Mouse (Mus musculus): ENCODE data around the gene Camk2b. TPM values are rescaled to one million over a fixed set of nuclear protein-coding genes. Genes with fewer than 3 reads are reported as not detected.
A peak's percentile ranks its signal among the peaks of the same experiment; 100 is the strongest.

Camk2b gene
- polyA plus RNA-seq, 1 experiment = 3.4 TPM

DNA sequence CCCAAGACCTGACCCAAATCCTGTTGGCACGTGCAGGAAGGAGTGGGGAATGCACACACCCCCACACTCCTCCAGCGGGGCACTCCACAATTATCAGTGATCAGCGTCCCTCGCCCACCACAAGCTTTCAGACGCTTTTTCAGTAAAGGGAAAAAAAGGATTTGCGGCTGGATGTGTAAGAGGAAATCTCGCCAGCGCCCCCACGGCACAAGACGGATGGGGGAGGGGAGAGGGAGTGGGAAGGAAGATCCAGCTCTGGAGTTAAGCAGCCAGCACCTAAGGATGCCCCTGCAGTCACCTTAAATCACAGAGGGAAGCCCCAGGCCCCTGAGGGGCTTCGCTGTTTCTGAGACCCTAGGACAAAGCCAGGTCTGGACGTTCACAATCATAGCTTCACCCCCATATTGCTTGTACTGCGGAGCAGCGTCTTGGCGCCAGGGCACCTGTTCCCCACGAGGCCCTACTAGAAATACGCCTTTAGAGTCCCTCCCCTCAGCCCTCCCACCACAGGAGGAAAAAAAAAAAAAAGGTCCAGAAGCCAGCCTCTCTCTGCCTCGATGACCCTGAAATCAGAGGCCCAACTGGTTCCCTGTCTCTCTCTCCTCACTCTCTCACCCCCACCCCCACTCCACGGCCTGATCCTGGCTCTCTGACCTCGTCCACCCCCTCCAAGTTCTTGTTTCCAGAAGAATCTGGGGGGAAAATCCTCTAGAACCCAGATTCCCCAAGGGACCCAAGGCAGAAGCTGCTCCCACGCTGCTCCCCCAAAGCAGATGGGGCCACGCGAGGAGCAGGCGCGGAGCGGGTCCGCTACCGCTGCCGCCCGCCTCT, 1.7 kb downstream of the Camk2b start:
- Histone ChIP-seq H3K4me3 (ENCODE audit: control insufficient read depth, low read depth, low read length) (peak overlapping the region; percentile 83), H3K36me3 (ENCODE audit: control insufficient read depth, insufficient read depth, low read length) (no peaks in the 10 kb centered on the region), H3K4me1 (ENCODE audit: control insufficient read depth, insufficient read depth, low read length) (peaks cover 21% of the 10 kb centered on the region), H3K27ac (ENCODE audit: control insufficient read depth, insufficient read depth, low read depth, low read length) (no peak overlapping the region), H3K27me3 (ENCODE audit: control insufficient read depth, insufficient read depth, low read length) (no peaks in the 10 kb centered on the region)
- TF ChIP-seq CTCF (IDR thresholded peaks at IDR 0.05; ENCODE audit: control insufficient read depth, insufficient read depth, insufficient replicate concordance, low read depth, low read length) (no peak), POLR2A (IDR thresholded peaks at IDR 0.05; ENCODE audit: control insufficient read depth, low read depth, low read length) (no peak)

DNA sequence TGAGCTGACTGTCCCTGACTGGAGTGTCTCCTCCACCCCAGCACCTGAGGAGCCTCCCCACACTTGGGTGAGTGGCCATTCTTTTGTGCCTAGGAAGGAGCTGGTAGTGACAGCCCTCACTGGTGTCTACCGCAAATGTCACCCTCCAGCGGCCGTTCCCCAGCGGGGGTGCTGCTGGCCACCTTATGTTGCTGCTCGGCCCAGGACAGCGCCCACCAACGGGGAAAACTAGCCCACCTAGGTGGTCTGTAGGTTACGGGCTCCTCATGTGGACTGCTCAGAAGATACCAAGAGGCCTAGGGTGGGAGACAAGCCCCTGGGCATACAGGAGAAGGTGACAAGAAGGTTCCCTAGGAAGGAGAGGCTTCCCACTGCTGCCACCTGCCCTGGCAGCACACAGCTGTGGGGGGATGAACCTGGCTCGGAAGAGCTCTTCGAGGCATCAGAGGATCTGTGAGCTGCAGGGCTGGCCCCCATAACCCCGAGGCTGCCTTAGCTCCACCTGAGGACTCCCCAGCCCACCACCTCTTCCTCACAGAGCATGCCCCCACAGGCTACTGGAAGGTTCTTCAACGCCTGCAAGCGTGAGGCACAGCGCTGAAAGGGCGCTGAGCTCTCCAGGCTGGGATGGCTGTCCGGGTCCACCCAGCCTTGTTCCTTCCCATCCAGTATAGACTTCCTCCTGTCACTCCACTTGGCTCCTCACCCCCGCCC, 2.5 kb downstream of the Camk2b start:
- no peaks in the 10 kb centered on the region for H3K36me3 ChIP-seq (ENCODE audit: control insufficient read depth, insufficient read depth, low read length)
- peaks cover 21% of the 10 kb centered on the region for H3K4me1 ChIP-seq (ENCODE audit: control insufficient read depth, insufficient read depth, low read length)
- TF ChIP-seq POLR2A (IDR thresholded peaks at IDR 0.05; ENCODE audit: control insufficient read depth, low read depth, low read length) (no peak), CTCF (IDR thresholded peaks at IDR 0.05; ENCODE audit: control insufficient read depth, insufficient read depth, insufficient replicate concordance, low read depth, low read length) (no peak)
- no peaks in the 10 kb centered on the region for H3K27me3 ChIP-seq (ENCODE audit: control insufficient read depth, insufficient read depth, low read length)
- no peak overlapping the region for H3K4me3 ChIP-seq (ENCODE audit: control insufficient read depth, low read depth, low read length)
- no peak overlapping the region for H3K27ac ChIP-seq (ENCODE audit: control insufficient read depth, insufficient read depth, low read depth, low read length)

DNA sequence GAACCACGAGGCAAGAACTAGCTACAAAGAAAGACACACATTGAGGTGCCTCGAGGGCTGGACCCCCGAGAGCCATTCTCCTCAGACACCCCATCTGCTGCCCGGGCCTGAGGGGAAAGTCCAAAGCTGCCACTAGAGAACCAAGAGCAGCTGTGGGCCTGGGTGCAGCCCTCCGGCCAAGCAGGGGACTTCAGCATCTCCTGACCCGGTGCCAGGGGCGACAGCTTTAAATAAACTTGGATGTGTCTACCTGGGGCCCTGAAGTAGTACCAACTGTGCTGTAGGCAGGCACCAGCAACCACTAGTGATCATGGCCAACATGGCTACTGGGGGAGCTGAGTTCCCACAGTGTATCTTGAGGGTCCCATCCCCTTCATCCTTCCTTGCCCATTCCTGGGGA, 3.1 kb downstream of the Camk2b start:
- Histone ChIP-seq H3K4me3 (ENCODE audit: control insufficient read depth, low read depth, low read length) (no peak overlapping the region), H3K27ac (ENCODE audit: control insufficient read depth, insufficient read depth, low read depth, low read length) (no peak overlapping the region), H3K4me1 (ENCODE audit: control insufficient read depth, insufficient read depth, low read length) (peaks cover 19% of the 10 kb centered on the region), H3K36me3 (ENCODE audit: control insufficient read depth, insufficient read depth, low read length) (no peaks in the 10 kb centered on the region), H3K27me3 (ENCODE audit: control insufficient read depth, insufficient read depth, low read length) (no peaks in the 10 kb centered on the region)
- TF ChIP-seq POLR2A (IDR thresholded peaks at IDR 0.05; ENCODE audit: control insufficient read depth, low read depth, low read length) = no peak
- no peak for TF ChIP-seq CTCF (IDR thresholded peaks at IDR 0.05; ENCODE audit: control insufficient read depth, insufficient read depth, insufficient replicate concordance, low read depth, low read length)

DNA sequence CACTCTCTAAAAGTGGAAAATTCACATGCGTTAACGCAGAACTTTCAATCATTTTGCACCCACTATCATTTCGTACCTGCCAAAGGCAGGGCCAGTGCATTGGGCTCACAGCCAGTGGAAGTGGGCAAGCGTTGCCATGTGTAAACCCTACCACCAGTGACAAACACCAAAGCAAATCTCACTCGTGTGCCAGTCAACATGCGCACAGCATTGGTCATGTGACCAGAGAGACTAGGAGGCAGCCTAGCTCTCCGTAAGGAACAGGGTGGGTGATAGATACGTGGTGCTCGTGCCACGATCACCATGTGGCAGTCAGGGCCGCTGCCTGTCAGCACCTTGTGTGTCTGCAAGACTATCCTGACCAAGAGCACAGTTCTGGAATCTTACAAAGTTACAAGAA, 3.8 kb downstream of the Camk2b start:
- Histone ChIP-seq H3K4me3 (ENCODE audit: control insufficient read depth, low read depth, low read length) (no peak overlapping the region), H3K4me1 (ENCODE audit: control insufficient read depth, insufficient read depth, low read length) (peaks cover 18% of the 10 kb centered on the region), H3K27me3 (ENCODE audit: control insufficient read depth, insufficient read depth, low read length) (no peaks in the 10 kb centered on the region), H3K36me3 (ENCODE audit: control insufficient read depth, insufficient read depth, low read length) (no peaks in the 10 kb centered on the region), H3K27ac (ENCODE audit: control insufficient read depth, insufficient read depth, low read depth, low read length) (no peak overlapping the region)
- TF ChIP-seq CTCF (IDR thresholded peaks at IDR 0.05; ENCODE audit: control insufficient read depth, insufficient read depth, insufficient replicate concordance, low read depth, low read length) (no peak), POLR2A (IDR thresholded peaks at IDR 0.05; ENCODE audit: control insufficient read depth, low read depth, low read length) (no peak)

DNA sequence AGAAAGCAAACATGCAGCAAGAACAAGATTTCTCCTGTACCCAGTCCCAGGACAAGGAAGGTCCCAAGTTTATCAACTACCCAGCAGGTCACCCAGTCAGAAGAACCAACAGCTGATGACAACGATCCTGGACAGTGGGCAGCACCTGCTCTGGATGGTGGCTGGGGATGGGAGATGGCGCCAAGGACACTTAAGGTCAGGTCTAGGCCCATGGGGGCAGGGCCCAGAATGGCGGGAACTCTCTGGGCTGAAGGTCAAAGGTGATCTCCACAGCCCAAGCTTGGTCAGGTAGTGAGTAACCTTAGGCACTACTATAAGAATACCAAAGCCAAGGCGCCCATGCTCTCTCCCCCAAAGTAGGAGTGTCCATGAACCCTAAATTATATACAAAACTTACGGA, 4.3 kb downstream of the Camk2b start:
- peaks cover 18% of the 10 kb centered on the region for H3K4me1 ChIP-seq (ENCODE audit: control insufficient read depth, insufficient read depth, low read length)
- TF ChIP-seq POLR2A (IDR thresholded peaks at IDR 0.05; ENCODE audit: control insufficient read depth, low read depth, low read length) = no peak
- TF ChIP-seq CTCF (IDR thresholded peaks at IDR 0.05; ENCODE audit: control insufficient read depth, insufficient read depth, insufficient replicate concordance, low read depth, low read length) = no peak
- H3K27ac ChIP-seq (ENCODE audit: control insufficient read depth, insufficient read depth, low read depth, low read length) = no peak overlapping the region
- H3K36me3 ChIP-seq (ENCODE audit: control insufficient read depth, insufficient read depth, low read length) = no peaks in the 10 kb centered on the region
- no peak overlapping the region for H3K4me3 ChIP-seq (ENCODE audit: control insufficient read depth, low read depth, low read length)
- H3K27me3 ChIP-seq (ENCODE audit: control insufficient read depth, insufficient read depth, low read length) = no peaks in the 10 kb centered on the region

DNA sequence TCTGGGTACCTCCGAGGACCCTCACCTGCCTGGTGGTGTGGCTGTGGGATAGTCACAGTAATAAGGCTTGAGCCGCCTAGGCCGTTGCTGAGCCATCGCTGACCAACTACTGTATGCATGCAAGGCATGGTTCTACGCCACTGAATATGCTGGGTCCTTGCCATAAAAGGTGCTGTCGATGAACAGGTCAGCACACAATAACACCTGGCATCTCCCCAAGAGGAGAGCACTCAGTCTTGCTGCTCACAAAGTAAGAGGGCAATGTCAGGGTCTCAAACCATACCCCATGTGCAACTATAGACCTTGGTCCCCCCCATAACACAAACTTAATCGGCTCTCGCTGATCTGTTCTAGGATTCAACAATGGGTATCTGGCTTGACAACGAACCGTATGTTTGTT, 7.0 kb downstream of the Camk2b start:
- Histone ChIP-seq H3K27me3 (ENCODE audit: control insufficient read depth, insufficient read depth, low read length) (no peaks in the 10 kb centered on the region), H3K27ac (ENCODE audit: control insufficient read depth, insufficient read depth, low read depth, low read length) (no peak overlapping the region), H3K36me3 (ENCODE audit: control insufficient read depth, insufficient read depth, low read length) (no peaks in the 10 kb centered on the region), H3K4me3 (ENCODE audit: control insufficient read depth, low read depth, low read length) (no peak overlapping the region), H3K4me1 (ENCODE audit: control insufficient read depth, insufficient read depth, low read length) (peaks cover 2% of the 10 kb centered on the region; the same call in 1 of the 2 replicates)
- TF ChIP-seq CTCF (IDR thresholded peaks at IDR 0.05; ENCODE audit: control insufficient read depth, insufficient read depth, insufficient replicate concordance, low read depth, low read length) (no peak), POLR2A (IDR thresholded peaks at IDR 0.05; ENCODE audit: control insufficient read depth, low read depth, low read length) (no peak)

DNA sequence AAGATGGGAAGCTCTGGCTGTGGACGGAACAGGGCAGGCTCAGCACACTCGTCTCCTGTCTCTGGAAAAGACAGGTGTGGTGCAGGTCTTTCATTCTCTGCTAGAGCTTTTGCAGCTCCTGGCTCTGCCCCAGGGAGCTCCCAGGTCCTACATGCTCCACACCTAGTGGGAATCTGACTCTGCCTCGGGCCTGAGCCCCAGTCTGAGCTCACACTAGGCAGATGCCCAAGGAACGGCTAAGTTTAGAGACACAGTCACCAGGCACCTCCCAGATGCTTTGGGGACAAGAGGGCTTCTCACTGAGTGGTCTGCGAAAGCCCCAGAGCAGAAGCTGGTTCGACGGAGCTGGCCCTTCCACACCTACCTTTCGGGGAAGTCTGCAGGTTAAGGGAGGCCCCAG, 12.8 kb downstream of the Camk2b start:
- Histone ChIP-seq H3K4me1 (ENCODE audit: control insufficient read depth, insufficient read depth, low read length) (no peaks in the 10 kb centered on the region), H3K27ac (ENCODE audit: control insufficient read depth, insufficient read depth, low read depth, low read length) (no peak overlapping the region), H3K36me3 (ENCODE audit: control insufficient read depth, insufficient read depth, low read length) (no peaks in the 10 kb centered on the region), H3K27me3 (ENCODE audit: control insufficient read depth, insufficient read depth, low read length) (no peaks in the 10 kb centered on the region), H3K4me3 (ENCODE audit: control insufficient read depth, low read depth, low read length) (no peak overlapping the region)
- TF ChIP-seq CTCF (IDR thresholded peaks at IDR 0.05; ENCODE audit: control insufficient read depth, insufficient read depth, insufficient replicate concordance, low read depth, low read length) (no peak), POLR2A (IDR thresholded peaks at IDR 0.05; ENCODE audit: control insufficient read depth, low read depth, low read length) (no peak)
